Mouse (Mus musculus) bone marrow macrophage, adult 2 months (primary cell): ENCODE results near the gene Rasl10a.

Experiments
- CTCF ChIP-seq: IDR thresholded peaks from 2 replicates; pipeline ENCODE4 v1.5.1; 2012; ENCODE audit warnings: low read depth, mild to moderate bottlenecking, low read length, moderate library complexity
- POLR2A ChIP-seq: IDR thresholded peaks from 2 replicates; pipeline ENCODE4 v1.6.1; 2012; ENCODE audit warnings: mild to moderate bottlenecking, low read depth, low read length, borderline replicate concordance

DNA sequence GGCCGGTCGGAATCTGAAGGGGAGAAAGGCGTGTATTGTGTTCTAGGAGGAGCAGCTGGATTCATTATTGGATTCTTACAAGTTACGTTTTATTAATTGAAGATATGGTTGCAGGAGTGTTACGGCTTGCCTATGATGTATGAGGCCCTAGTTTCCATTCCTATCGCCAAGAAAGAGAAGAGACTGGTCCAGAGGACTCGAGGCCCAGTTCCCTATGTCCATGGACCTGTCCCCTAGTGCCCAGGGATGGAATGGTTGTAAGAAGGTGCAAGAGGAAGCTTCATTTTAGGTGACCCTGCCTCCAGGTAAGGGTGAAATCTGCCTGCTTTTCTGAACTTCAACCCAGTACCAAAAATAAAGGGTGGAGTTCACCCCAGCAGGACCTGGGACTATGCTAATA lies 42.4 kb downstream of the Rasl10a start:
- TF ChIP-seq CTCF, result no peak
- TF ChIP-seq POLR2A, result no peak
